Mouse (Mus musculus) C2C12 (cell line): ENCODE measurements around the gene Tmem107. TPM values are rescaled to one million over a fixed set of nuclear protein-coding genes. Genes with fewer than 3 reads are reported as not detected.

ENCODE experiments used
- H3K27me3 ChIP-seq: one replicate; pipeline ENCODE4 v1.6.1; 2011; ENCODE audit not compliant: control insufficient read depth, insufficient read depth, insufficient read length
- H3K36me3 ChIP-seq: one replicate; pipeline ENCODE4 v1.6.1; 2011; ENCODE audit not compliant: control insufficient read depth, insufficient read depth
- H3K4me3 ChIP-seq: one replicate; pipeline ENCODE4 v1.5.1; 2011; ENCODE audit warnings: mild to moderate bottlenecking, control low read depth; ENCODE audit not compliant: poor library complexity, insufficient read depth, severe bottlenecking
- H3K79me2 ChIP-seq: one replicate; pipeline ENCODE4 v1.6.1; 2011; ENCODE audit not compliant: control insufficient read depth, insufficient read depth
- H3K79me3 ChIP-seq: one replicate; pipeline ENCODE4 v1.6.1; 2011; ENCODE audit warnings: low read depth, control low read depth
- H3ac ChIP-seq: one replicate; pipeline ENCODE3; 2011; ENCODE audit warnings: low read depth; ENCODE audit not compliant: control insufficient read depth, insufficient read length
- CEBPB ChIP-seq: IDR thresholded peaks from one replicate; pipeline ENCODE4 v1.6.1; 2011; ENCODE audit warnings: low read depth, mild to moderate bottlenecking, control low read depth, moderate library complexity
- CTCF ChIP-seq: IDR thresholded peaks from one replicate; pipeline ENCODE4 v1.5.1; 2011; ENCODE audit not compliant: control insufficient read depth, insufficient read depth, insufficient read length
- FOSL1 ChIP-seq: IDR thresholded peaks from one replicate; pipeline ENCODE4 v1.8.0; 2011; ENCODE audit warnings: mild to moderate bottlenecking, low read length; ENCODE audit not compliant: poor library complexity, insufficient read depth, severe bottlenecking
- MAX ChIP-seq: IDR thresholded peaks from one replicate; pipeline ENCODE4 v1.6.1; 2011; ENCODE audit warnings: mild to moderate bottlenecking, control low read depth
- MYOD1 ChIP-seq: IDR thresholded peaks from one replicate; pipeline ENCODE4 v1.6.1; 2011; ENCODE audit warnings: low read depth; ENCODE audit not compliant: control insufficient read depth, insufficient read length
- MYOG ChIP-seq: IDR thresholded peaks from one replicate; pipeline ENCODE4 v1.6.1; 2011; ENCODE audit not compliant: control insufficient read depth, insufficient read length; ENCODE audit errors: extremely low read depth
- USF1 ChIP-seq: IDR thresholded peaks from one replicate; pipeline ENCODE4 v1.6.1; 2011; ENCODE audit warnings: low read depth, mild to moderate bottlenecking, control low read depth, moderate library complexity
- polyA plus RNA-seq: library from polyadenylated mRNA; unstranded; fragments of >200 nt; fragmentation: generic; extraction: Trizol; gene quantifications from one replicate; pipeline ENCODE4 v1.2.1, GENCODE M21; 2012; ENCODE audit warnings: missing spikeins

The Tmem107 gene
- polyA plus RNA-seq, 1 experiment = 41.9 TPM

GRCm38 (mm10) chr11:69103531-69104435 lies 33.2 kb downstream of the Tmem107 start:
- TF ChIP-seq CEBPB (no peak), MYOG (no peak), CTCF (no peak), MYOD1 (no peak), FOSL1 (no peak), MAX (no peak), USF1 (no peak)
- Histone ChIP-seq H3K79me2 (peaks cover 25% of the 10 kb centered on the region), H3K27me3 (no peaks in the 10 kb centered on the region), H3K79me3 (peaks cover 3% of the 10 kb centered on the region), H3K4me3 (no peak overlapping the region), H3ac (no peak overlapping the region), H3K36me3 (peaks cover 48% of the 10 kb centered on the region)

- Histone ChIP-seq H3K79me2 (peaks cover 18% of the 10 kb centered on the region), H3K36me3 (peaks cover 53% of the 10 kb centered on the region), H3ac (no peak overlapping the region), H3K4me3 (no peak overlapping the region), H3K27me3 (no peaks in the 10 kb centered on the region), H3K79me3 (peaks cover 3% of the 10 kb centered on the region)
- TF ChIP-seq FOSL1 = no peak
- no peak for TF ChIP-seq CEBPB
- TF ChIP-seq MAX = no peak
- TF ChIP-seq MYOG = no peak
- TF ChIP-seq CTCF = no peak
- TF ChIP-seq USF1 = no peak
- no peak for TF ChIP-seq MYOD1
These were observed 33.9 kb downstream of the Tmem107 start for GRCm38 (mm10) chr11:69104487-69104886.

GRCm38 (mm10) chr11:69105227-69105626 lies 34.6 kb downstream of the Tmem107 start:
- H3K27me3 ChIP-seq = no peaks in the 10 kb centered on the region
- peaks cover 14% of the 10 kb centered on the region for H3K79me2 ChIP-seq
- H3K4me3 ChIP-seq = no peak overlapping the region
- peaks cover 3% of the 10 kb centered on the region for H3K79me3 ChIP-seq
- H3K36me3 ChIP-seq = peaks cover 53% of the 10 kb centered on the region
- TF ChIP-seq FOSL1 (no peak), MYOG (no peak), USF1 (no peak), MYOD1 (no peak), CTCF (no peak)
- H3ac ChIP-seq = no peak overlapping the region

- H3ac ChIP-seq = no peak overlapping the region
- TF ChIP-seq CEBPB (no peak), FOSL1 (no peak), USF1 (no peak), MYOD1 (no peak), MYOG (no peak)
- H3K79me3 ChIP-seq = peaks cover under 1% of the 10 kb centered on the region
- H3K36me3 ChIP-seq = peaks cover 52% of the 10 kb centered on the region
- no peak overlapping the region for H3K4me3 ChIP-seq
- H3K27me3 ChIP-seq = no peaks in the 10 kb centered on the region
- H3K79me2 ChIP-seq = peaks cover 8% of the 10 kb centered on the region
These were observed 35.2 kb downstream of the Tmem107 start for GRCm38 (mm10) chr11:69105796-69106195.

GRCm38 (mm10) chr11:69106299-69106698 lies 35.7 kb downstream of the Tmem107 start:
- TF ChIP-seq MAX (no peak), CEBPB (no peak)
- H3ac ChIP-seq = no peak overlapping the region
- H3K36me3 ChIP-seq = peaks cover 47% of the 10 kb centered on the region
- no peak overlapping the region for H3K4me3 ChIP-seq
- peaks cover 3% of the 10 kb centered on the region for H3K79me2 ChIP-seq
- H3K27me3 ChIP-seq = no peaks in the 10 kb centered on the region
- no peaks in the 10 kb centered on the region for H3K79me3 ChIP-seq

- TF ChIP-seq USF1 (no peak), MYOD1 (no peak), FOSL1 (no peak), CEBPB (no peak), MYOG (no peak), MAX (no peak), CTCF (no peak)
- H3K4me3 ChIP-seq = no peak overlapping the region
- no peaks in the 10 kb centered on the region for H3K27me3 ChIP-seq
- H3K79me2 ChIP-seq = no peaks in the 10 kb centered on the region
- no peak overlapping the region for H3ac ChIP-seq
- peaks cover 42% of the 10 kb centered on the region for H3K36me3 ChIP-seq
- no peaks in the 10 kb centered on the region for H3K79me3 ChIP-seq
These were observed 36.2 kb downstream of the Tmem107 start for GRCm38 (mm10) chr11:69106842-69107241.
